Mouse (Mus musculus): Measurements from ENCODE around the gene Efcab5. TPM values are rescaled to one million over a fixed set of nuclear protein-coding genes. Genes with fewer than 3 reads are reported as not detected.

The Efcab5 gene
- polyA plus RNA-seq, 1 experiment from 2014 or later, result 0.37 TPM

- Histone ChIP-seq H3K9ac (ENCODE audit: low read length) (no peak overlapping the region), H3K27me3 (ENCODE audit: control insufficient read depth, insufficient read depth, low read length) (no peaks in the 10 kb centered on the region), H3K9me3 (replicated peaks; ENCODE audit: control insufficient read depth, low read length) (no peaks in the 10 kb centered on the region), H3K4me2 (ENCODE audit: low read depth, low read length) (no peak overlapping the region), H3K36me3 (ENCODE audit: control insufficient read depth, insufficient read depth, low read length) (no peaks in the 10 kb centered on the region), H3K27ac (ENCODE audit: low read length) (no peak overlapping the region), H3K4me1 (ENCODE audit: control insufficient read depth, insufficient read depth, low read length) (no peaks in the 10 kb centered on the region), H3K4me3 (replicated peaks; ENCODE audit: low read length) (no peak overlapping the region)
- WGBS, result 75% methylated on average over 1 of the region's 1 CpGs
- ATAC-seq (ENCODE audit: insufficient read depth, low FRiP score), result no peak
These were observed 11.9 kb upstream of the Efcab5 start for GRCm38 (mm10) chr11:77200703-77201102.

GRCm38 (mm10) chr11:77199636-77200035 is 10.9 kb upstream of the Efcab5 start:
- Histone ChIP-seq H3K27ac (ENCODE audit: low read length) (no peak overlapping the region), H3K27me3 (ENCODE audit: control insufficient read depth, insufficient read depth, low read length) (no peaks in the 10 kb centered on the region), H3K36me3 (ENCODE audit: control insufficient read depth, insufficient read depth, low read length) (no peaks in the 10 kb centered on the region), H3K4me1 (ENCODE audit: control insufficient read depth, insufficient read depth, low read length) (no peaks in the 10 kb centered on the region), H3K9me3 (replicated peaks; ENCODE audit: control insufficient read depth, low read length) (no peaks in the 10 kb centered on the region), H3K9ac (ENCODE audit: low read length) (no peak overlapping the region), H3K4me2 (ENCODE audit: low read depth, low read length) (no peak overlapping the region), H3K4me3 (replicated peaks; ENCODE audit: low read length) (no peak overlapping the region)
- ATAC-seq (ENCODE audit: insufficient read depth, low FRiP score), result no peak
- 35% methylated on average over 4 of the region's 4 CpGs for WGBS

- peak overlapping the region; percentile 71 for H3K27ac ChIP-seq (ENCODE audit: low read length)
- ATAC-seq (ENCODE audit: insufficient read depth, low FRiP score), result peak; percentile 25; the same call in 1 of the 2 replicates
- H3K4me1 ChIP-seq (ENCODE audit: control insufficient read depth, insufficient read depth, low read length), result peaks cover 6% of the 10 kb centered on the region
These were observed 7.7 kb upstream of the Efcab5 start for GRCm38 (mm10) chr11:77196181-77197143.

GRCm38 (mm10) chr11:77195360-77196109 is 6.8 kb upstream of the Efcab5 start:
- no peak overlapping the region for H3K4me2 ChIP-seq (ENCODE audit: low read depth, low read length)

More at GRCm38 (mm10) chr11:77196181-77197143, 7.7 kb upstream of the Efcab5 start:
- H3K4me3 ChIP-seq (replicated peaks; ENCODE audit: low read length), result no peak overlapping the region
- no peak overlapping the region for H3K9ac ChIP-seq (ENCODE audit: low read length)
- no peaks in the 10 kb centered on the region for H3K9me3 ChIP-seq (replicated peaks; ENCODE audit: control insufficient read depth, low read length)
- 42% methylated on average over 4 of the region's 4 CpGs for WGBS
- H3K36me3 ChIP-seq (ENCODE audit: control insufficient read depth, insufficient read depth, low read length), result no peaks in the 10 kb centered on the region
- no peak overlapping the region for H3K4me2 ChIP-seq (ENCODE audit: low read depth, low read length)
- H3K27me3 ChIP-seq (ENCODE audit: control insufficient read depth, insufficient read depth, low read length), result no peaks in the 10 kb centered on the region

GRCm38 (mm10) chr11:77194762-77195161 is 6.0 kb upstream of the Efcab5 start:
- ATAC-seq (ENCODE audit: insufficient read depth, low FRiP score), result no peak
- Histone ChIP-seq H3K4me3 (replicated peaks; ENCODE audit: low read length) (no peak overlapping the region), H3K9ac (ENCODE audit: low read length) (no peak overlapping the region), H3K4me2 (ENCODE audit: low read depth, low read length) (no peak overlapping the region), H3K9me3 (replicated peaks; ENCODE audit: control insufficient read depth, low read length) (no peaks in the 10 kb centered on the region), H3K4me1 (ENCODE audit: control insufficient read depth, insufficient read depth, low read length) (peaks cover 6% of the 10 kb centered on the region), H3K27ac (ENCODE audit: low read length) (no peak overlapping the region), H3K27me3 (ENCODE audit: control insufficient read depth, insufficient read depth, low read length) (no peaks in the 10 kb centered on the region), H3K36me3 (ENCODE audit: control insufficient read depth, insufficient read depth, low read length) (no peaks in the 10 kb centered on the region)
- 65% methylated on average over 1 of the region's 1 CpGs for WGBS

More at GRCm38 (mm10) chr11:77195360-77196109, 6.8 kb upstream of the Efcab5 start:
- Histone ChIP-seq H3K27ac (ENCODE audit: low read length) (peak overlapping the region; percentile 34; the same call in 1 of the 2 replicates), H3K27me3 (ENCODE audit: control insufficient read depth, insufficient read depth, low read length) (no peaks in the 10 kb centered on the region), H3K9ac (ENCODE audit: low read length) (no peak overlapping the region), H3K4me3 (replicated peaks; ENCODE audit: low read length) (no peak overlapping the region), H3K9me3 (replicated peaks; ENCODE audit: control insufficient read depth, low read length) (no peaks in the 10 kb centered on the region), H3K36me3 (ENCODE audit: control insufficient read depth, insufficient read depth, low read length) (no peaks in the 10 kb centered on the region), H3K4me1 (ENCODE audit: control insufficient read depth, insufficient read depth, low read length) (peaks cover 6% of the 10 kb centered on the region)
- ATAC-seq (ENCODE audit: insufficient read depth, low FRiP score), result no peak
- 69% methylated on average over 11 of the region's 11 CpGs for WGBS

GRCm38 (mm10) chr11:77193941-77194553 is 5.3 kb upstream of the Efcab5 start:
- 51% methylated on average over 6 of the region's 6 CpGs for WGBS
- no peaks in the 10 kb centered on the region for H3K27me3 ChIP-seq (ENCODE audit: control insufficient read depth, insufficient read depth, low read length)

GRCm38 (mm10) chr11:77193410-77193809 is 4.6 kb upstream of the Efcab5 start:
- no peak for ATAC-seq (ENCODE audit: insufficient read depth, low FRiP score)
- 66% methylated on average over 5 of the region's 5 CpGs for WGBS
- Histone ChIP-seq H3K4me1 (ENCODE audit: control insufficient read depth, insufficient read depth, low read length) (peaks cover 10% of the 10 kb centered on the region), H3K4me3 (replicated peaks; ENCODE audit: low read length) (no peak overlapping the region), H3K27ac (ENCODE audit: low read length) (no peak overlapping the region), H3K9me3 (replicated peaks; ENCODE audit: control insufficient read depth, low read length) (no peaks in the 10 kb centered on the region), H3K9ac (ENCODE audit: low read length) (no peak overlapping the region), H3K4me2 (ENCODE audit: low read depth, low read length) (no peak overlapping the region), H3K27me3 (ENCODE audit: control insufficient read depth, insufficient read depth, low read length) (no peaks in the 10 kb centered on the region), H3K36me3 (ENCODE audit: control insufficient read depth, insufficient read depth, low read length) (no peaks in the 10 kb centered on the region)

More at GRCm38 (mm10) chr11:77193941-77194553, 5.3 kb upstream of the Efcab5 start:
- no peak overlapping the region for H3K9ac ChIP-seq (ENCODE audit: low read length)
- H3K4me3 ChIP-seq (replicated peaks; ENCODE audit: low read length), result no peak overlapping the region
- no peak overlapping the region for H3K4me2 ChIP-seq (ENCODE audit: low read depth, low read length)
- H3K4me1 ChIP-seq (ENCODE audit: control insufficient read depth, insufficient read depth, low read length), result peaks cover 8% of the 10 kb centered on the region
- ATAC-seq (ENCODE audit: insufficient read depth, low FRiP score), result no peak
- H3K27ac ChIP-seq (ENCODE audit: low read length), result no peak overlapping the region
- no peaks in the 10 kb centered on the region for H3K9me3 ChIP-seq (replicated peaks; ENCODE audit: control insufficient read depth, low read length)
- H3K36me3 ChIP-seq (ENCODE audit: control insufficient read depth, insufficient read depth, low read length), result no peaks in the 10 kb centered on the region

GRCm38 (mm10) chr11:77184926-77185325 is 3.8 kb downstream of the Efcab5 start:
- Histone ChIP-seq H3K9me3 (replicated peaks; ENCODE audit: control insufficient read depth, low read length) (no peaks in the 10 kb centered on the region), H3K9ac (ENCODE audit: low read length) (no peak overlapping the region), H3K27me3 (ENCODE audit: control insufficient read depth, insufficient read depth, low read length) (no peaks in the 10 kb centered on the region), H3K4me2 (ENCODE audit: low read depth, low read length) (no peak overlapping the region), H3K36me3 (ENCODE audit: control insufficient read depth, insufficient read depth, low read length) (no peaks in the 10 kb centered on the region), H3K27ac (ENCODE audit: low read length) (no peak overlapping the region), H3K4me1 (ENCODE audit: control insufficient read depth, insufficient read depth, low read length) (peaks cover 12% of the 10 kb centered on the region; the same call in 1 of the 2 replicates), H3K4me3 (replicated peaks; ENCODE audit: low read length) (no peak overlapping the region)
- WGBS, result 19% methylated on average over 2 of the region's 2 CpGs
- no peak for ATAC-seq (ENCODE audit: insufficient read depth, low FRiP score)
